Mouse (Mus musculus) adrenal gland, postnatal 25 days (tissue): ENCODE data around the gene Vmn2r40. TPM values are rescaled to one million over a fixed set of nuclear protein-coding genes. Genes with fewer than 3 reads are reported as not detected.
"Not testable (repeated sequence)": the region's sequence is repeated elsewhere in the genome, so short reads cannot be mapped to it uniquely, and the experiment has no call there.

Source experiments
- DNase-seq: peaks from one replicate; pipeline ENCODE4 v3.0.0; 2021; ENCODE audit warnings: mixed read lengths
- long read RNA-seq: library from polyadenylated mRNA; stranded (forward); transcript quantifications from one replicate; pipeline ENCODE4 v2.0.0, GENCODE M21; 2021
- total RNA-seq: library from RNA; stranded (reverse); gene quantifications from 2 replicates; pipeline ENCODE4 v1.2.3, GENCODE M21; 2021

Gene Vmn2r40
- total RNA-seq: not detected in 2 replicates
- long read RNA-seq: 0 reads

- not testable (repeated sequence) for DNase-seq
These were observed at the start of gene Vmn2r40 for GRCm38 (mm10) chr7:8931335-8931734. TSS of gene Vmn2r40 (minus strand) at chr7:8931435.

Other genes with a start within 250 kb of the Vmn2r40 start
- not detected in 2 replicates for gene Vmn2r39, start 99.4 kb upstream of the Vmn2r40 start, total RNA-seq
- not detected in 2 replicates for gene Vmn2r38, start 166.4 kb upstream of the Vmn2r40 start, total RNA-seq